Mouse (Mus musculus) fibroblast of lung, adult 2 months (primary cell): ENCODE results near the gene Isy1.

Experiments used
- DNase-seq: peaks from one replicate; pipeline ENCODE4 v3.0.0-alpha.2; 2011; ENCODE audit warnings: low read depth

Gene Isy1

GRCm38 (mm10) chr6:87849780-87850154 is 11.2 kb upstream of the Isy1 start:
- no peak for DNase-seq

GRCm38 (mm10) chr6:87846813-87847212 is 8.2 kb upstream of the Isy1 start:
- DNase-seq: no peak

GRCm38 (mm10) chr6:87845031-87845695 is 6.6 kb upstream of the Isy1 start:
- no peak for DNase-seq

DNA sequence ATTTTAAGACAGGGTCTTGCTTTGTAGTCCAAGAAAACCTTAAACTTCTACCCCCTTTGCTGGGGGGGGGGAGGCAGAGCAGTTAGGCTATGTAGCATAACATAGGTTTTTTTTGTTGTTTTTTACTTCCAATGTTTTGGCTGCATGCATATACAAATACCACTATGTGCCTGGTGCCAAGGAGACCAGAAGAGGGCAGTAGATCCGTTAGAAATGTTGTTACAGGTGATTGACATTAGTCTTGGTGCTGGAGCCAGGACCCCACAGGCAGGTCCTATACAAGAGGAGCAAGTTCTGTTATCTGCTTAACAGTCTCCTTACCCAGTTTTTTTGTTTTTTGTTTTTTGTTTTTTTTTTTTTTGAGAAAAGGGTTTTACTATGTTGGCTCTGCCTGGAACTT is 3.7 kb upstream of the Isy1 start:
- no peak for DNase-seq

DNA sequence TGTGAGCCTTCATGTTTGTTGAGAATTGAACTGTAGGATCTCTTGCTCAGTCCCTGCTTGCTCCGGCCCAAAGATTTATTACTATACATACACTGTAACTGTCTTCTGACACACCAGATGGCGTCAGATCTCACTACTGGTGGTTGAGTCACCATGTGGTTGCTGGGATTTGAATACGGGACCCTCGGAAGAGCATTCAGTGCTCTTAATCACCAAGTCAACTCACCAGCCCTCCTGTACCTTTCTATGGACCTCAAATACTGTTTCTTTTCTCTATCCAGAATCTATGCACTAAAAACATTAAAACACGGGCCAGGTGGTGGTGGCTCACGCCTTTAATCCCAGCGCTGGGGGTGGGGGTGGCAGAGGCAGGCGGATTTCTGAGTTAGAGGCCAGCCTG is 3.0 kb upstream of the Isy1 start:
- no peak for DNase-seq

GRCm38 (mm10) chr6:87839797-87840341 is 1.3 kb upstream of the Isy1 start:
- DNase-seq: no peak

DNA sequence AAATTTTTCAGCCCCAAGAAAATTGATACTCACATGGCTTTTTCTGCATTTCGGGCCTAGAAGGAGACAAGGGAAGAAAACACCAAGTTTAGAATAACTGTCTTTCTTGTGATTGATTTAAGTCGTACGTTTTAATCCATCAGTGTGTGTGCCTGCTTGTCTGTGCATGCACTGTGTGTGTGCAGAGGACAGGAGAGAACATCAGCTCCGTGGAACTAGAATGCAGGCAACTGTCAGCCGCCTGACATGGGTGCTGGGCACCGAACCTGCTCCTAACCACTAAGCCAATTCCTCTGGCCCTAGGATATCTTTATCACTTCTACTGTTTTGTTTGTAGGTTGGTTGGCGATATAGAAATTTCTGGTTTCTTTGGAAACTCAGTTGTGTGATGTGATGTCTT is 2.9 kb downstream of the Isy1 start, which contains the start of gene Gm45140:
TSS of gene Gm45140 (minus strand) at position 101 of the 400 bp plus-strand sequence.
- no peak for DNase-seq

DNA sequence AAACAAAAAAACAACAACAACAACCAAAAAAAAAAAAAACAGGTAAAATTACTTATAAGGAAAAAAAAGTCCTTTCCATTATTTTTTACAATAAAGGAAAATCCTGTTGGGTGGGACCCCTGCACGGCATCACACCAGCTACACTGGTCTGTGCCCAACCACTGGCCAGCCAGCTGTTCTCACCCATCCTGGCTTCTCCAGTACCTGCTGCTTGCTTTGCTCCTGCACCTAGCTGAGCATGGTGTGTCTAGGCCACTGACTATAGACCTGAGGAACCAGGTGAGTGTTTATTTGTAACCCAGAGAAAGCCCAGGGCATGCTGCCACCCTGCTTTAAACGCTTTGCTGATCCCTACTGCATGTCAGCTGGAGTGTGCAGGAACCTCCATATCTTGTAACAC is 18.2 kb downstream of the Isy1 start:
- DNase-seq: no peak

GRCm38 (mm10) chr6:87814486-87814885 is 24.1 kb downstream of the Isy1 start:
- DNase-seq: no peak

DNA sequence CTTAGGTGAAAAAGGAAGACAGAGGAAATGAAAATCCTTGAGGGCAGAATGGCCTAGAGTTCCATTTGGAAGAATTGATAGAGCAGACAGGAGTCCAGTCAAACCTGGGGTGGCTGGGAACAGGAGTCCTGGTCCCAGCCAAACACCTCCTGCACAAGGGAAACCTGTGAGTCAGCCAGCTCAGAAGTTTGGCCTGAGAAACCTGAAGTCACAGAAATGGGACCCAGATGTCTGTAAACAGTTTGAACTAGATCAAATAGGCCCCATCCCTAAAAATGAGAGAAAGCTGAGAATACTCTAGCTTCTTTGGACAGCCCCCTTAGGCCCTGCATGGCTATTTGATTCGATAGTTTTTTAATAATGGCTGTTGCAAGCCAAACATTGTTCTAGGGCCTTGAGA is 25.9 kb downstream of the Isy1 start:
- DNase-seq: no peak

DNA sequence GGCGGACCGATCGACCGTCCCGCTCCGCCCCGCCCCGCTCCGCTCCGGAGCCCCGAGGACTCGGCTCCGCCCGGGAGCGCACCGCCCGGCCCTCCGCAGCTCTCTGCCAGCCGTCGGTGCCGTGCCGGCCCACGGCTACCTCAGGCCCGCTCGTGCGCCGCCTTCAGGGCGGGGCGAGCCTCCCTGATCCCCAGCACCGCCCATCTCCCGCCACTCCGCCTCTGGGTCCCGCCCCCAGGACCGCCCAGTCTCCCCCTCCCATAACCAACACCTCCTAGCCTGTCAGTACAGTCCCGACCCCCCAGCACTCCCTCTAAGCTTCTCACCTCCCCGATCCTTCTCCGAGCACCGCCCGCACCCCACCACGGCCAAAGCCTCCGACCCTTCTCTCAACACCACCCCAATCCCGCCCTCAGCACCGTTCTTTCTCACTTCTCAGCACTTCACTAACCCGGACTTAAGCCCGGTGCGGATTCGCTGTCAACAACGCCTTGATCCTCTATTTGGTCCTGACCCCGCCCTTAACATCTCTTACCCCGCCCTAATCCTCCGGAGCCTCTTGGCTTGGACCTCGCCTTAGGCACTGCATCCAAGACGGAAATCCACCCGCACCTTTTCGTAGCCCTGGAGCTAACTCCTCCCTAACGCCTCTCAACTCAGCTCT is 26.8 kb downstream of the Isy1 start, which contains the start of gene Rab43:
TSS of gene Rab43 (minus strand) at position 490 of the 664 bp plus-strand sequence.
- peak; percentile 76 for DNase-seq

DNA sequence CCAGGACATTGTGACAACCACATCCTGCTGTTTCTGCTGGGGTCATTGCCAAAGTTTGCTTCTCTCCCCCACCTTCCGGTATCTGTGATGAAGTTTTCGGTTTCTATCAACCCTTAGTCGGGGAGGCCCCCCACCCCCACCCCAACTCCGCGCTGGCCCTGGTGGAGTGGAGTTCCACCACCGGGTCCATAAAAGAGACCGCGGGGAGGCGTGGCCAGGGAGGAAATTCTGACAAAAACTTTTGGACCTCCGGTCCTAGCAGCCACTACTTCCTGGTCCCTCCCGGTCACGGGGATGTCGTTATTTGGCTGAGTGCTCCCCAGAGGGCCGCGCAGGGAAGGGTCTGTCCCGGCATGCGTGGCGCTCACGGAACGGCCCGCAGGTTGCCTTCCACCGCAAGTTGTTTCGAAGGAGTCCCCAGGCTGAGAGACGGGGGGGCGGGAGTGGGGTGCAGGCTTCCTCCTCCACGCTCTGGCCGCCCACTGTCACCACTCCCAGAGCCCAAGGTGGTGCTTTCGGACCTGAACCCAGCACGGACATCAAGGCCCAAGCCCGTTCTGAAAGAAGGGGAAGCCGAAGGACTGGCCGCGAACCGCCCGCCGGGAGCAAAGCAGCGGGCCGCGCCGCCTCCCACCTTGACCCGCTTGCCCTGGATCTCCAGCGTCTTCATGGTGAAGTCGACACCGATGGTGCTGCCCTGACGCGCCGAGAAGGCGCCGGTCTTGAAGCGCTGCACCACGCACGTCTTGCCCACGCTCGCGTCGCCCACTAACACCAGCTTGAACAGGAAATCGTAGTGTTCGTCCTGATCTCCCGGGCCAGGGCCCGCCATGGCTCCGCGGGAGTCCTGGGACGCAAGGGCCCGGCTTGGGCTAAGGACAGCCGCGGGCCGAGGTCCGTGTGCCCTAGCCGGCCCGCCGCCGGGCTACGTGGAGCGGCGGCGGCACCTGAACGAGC is 27.6 kb downstream of the Isy1 start:
- no peak for DNase-seq

DNA sequence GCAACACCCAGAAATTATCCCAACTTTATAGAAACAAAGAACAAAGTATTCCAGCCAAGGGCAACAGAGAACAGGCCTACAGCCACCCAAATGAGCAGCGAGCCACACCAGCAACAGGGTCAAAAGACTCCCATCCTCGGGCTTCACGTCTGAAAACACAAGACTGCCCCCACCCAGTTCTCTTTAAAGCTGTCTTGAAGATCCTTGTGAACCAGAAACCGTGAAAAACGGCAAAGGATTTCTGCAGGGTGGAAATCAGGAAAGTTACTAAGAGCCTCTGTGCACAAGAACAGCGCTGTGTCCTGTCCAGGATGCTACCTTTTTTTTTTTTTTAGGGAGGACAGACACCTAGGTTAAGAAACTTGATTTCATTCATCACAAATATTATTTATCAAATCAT is 28.3 kb downstream of the Isy1 start:
- DNase-seq: no peak

GRCm38 (mm10) chr6:87809651-87810161 is 28.9 kb downstream of the Isy1 start:
- no peak for DNase-seq

DNA sequence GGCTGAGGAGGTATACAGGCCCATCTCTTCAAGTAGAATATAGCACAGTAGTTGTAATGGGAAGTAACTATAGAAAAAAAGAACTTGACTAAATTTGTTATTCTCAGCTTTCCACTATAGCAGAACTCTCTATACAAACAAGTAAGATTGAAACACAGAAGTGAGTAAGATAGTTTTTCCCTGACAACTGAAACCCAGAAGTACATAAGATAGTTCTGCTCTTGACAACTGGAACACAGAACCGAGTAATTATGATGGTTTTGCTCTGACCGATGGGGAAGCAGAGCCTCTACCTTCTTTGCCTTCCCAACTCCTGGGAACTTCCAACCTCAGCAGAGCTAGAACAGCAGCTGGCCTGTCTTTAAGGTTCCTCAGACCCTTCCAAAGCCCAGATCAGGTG is 29.5 kb downstream of the Isy1 start:
- DNase-seq: no peak

- no peak for DNase-seq
Observed at GRCm38 (mm10) chr6:87808521-87808920, 30.1 kb downstream of the Isy1 start.

- no peak for DNase-seq
Observed at GRCm38 (mm10) chr6:87807735-87808440, 30.7 kb downstream of the Isy1 start.

GRCm38 (mm10) chr6:87806857-87807256 is 31.7 kb downstream of the Isy1 start:
- DNase-seq: no peak

DNA sequence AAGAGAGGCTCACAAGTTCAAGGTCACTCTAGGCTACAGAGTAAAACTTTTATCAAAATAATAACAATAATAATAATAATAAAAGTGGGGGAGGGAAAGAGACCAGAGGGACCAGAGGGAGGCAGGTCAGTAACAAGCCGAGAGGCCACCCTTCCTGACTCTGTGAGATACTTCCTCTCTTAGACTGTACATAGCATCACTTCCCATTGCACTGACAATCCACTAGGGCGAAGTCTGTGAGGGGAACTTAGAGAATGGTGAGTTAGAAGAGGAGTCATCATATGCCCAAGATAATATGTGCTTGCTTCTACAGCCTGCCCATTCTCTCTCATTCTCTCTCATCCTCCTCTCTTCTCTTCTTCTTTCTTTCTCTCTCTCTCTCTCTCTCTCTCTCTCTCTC is 32.6 kb downstream of the Isy1 start:
- no peak for DNase-seq

DNA sequence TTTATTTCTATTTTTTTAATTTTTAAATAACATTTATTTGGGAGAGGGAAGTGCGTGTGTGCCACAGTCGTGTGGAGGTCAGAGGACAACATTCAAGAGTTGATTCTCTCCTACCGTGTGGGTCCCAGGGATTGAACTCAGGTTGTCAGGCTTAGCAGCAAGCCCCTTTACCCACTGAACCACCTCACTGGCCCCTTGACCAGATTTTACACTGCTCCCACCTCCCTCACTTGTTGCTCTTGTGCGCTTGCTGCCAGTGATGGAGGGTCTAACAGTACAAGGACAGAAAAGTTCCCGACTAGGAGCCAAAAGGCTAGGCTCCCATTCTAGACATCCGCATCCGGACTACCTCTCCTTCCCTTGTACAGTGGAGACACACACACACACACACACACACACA is 33.1 kb downstream of the Isy1 start:
- no peak for DNase-seq

DNA sequence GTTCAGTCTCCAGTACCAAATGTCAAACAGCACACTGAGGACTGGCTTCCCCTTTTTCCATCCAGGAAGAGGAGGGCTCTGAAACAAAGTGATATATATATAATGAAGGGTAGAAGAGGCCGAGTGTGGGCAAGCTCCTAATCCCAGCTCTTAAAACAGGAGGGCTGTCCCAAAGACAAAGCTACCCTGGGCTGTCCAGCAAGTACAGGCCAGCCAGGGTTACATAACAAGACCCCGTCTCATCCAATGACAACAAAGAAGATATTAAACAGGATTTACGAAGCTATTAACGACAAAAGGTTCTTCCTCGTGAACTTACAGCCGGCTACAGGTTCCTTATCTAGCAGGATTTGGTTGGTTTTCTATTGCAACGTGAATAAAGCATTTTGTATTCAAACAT is 33.7 kb downstream of the Isy1 start:
- no peak for DNase-seq

DNA sequence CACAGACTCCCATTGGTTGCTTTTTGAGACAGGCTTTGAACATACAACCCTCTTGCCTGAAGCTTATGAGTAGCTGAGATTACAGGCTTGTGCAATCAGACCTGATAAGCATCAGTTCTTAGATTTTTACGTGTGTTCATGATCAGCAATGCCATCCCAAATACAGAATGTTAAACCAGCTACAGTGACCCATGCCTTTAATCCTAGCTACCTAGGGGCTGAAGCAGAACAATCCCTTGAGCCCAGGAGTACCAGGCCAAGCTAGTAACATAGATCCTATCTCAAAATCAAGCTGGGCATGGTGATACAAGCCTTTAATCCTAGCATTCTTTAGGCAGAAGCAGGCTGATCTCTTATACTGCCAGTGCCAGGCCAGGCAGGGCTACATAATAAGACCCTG is 34.6 kb downstream of the Isy1 start:
- DNase-seq: no peak
